Mouse (Mus musculus): ENCODE data around the gene Plcd3. TPM values are rescaled to one million over a fixed set of nuclear protein-coding genes. Genes with fewer than 3 reads are reported as not detected.

Gene Plcd3
- polyA plus RNA-seq (2015; fragmentation: Illumina TruSeq; extraction: RNeasy Lipid Tissue Mini Kit (QIAGEN cat#74804); ENCODE audit: insufficient read depth, low read depth, low replicate concordance): 5.5 TPM

DNA sequence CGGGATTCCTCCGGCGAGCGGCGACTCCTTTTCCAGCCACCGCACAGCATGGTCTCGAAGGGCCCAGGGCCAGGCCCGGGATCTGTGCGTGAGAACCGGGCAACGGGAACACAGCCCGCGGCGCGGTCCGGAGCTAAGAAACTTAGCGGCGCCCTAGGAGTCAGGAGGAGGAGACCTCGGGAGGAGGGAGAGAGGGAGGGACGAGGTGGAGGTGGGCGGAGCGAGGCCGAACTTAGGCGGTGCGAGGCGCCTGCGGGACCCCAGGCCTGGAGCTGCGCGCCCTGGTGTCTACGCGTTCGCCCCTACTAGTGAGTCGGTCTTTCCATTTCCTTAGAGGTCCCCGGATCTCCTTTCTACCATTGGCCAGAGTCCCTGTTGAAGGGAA lies at the start of gene Plcd3, which contains the start of gene Acbd4:
TSS of gene Plcd3 (minus strand) at position 178 of the 385 bp plus-strand sequence.
TSS of gene Acbd4 (plus strand) at position 202 of the 385 bp plus-strand sequence.

DNA sequence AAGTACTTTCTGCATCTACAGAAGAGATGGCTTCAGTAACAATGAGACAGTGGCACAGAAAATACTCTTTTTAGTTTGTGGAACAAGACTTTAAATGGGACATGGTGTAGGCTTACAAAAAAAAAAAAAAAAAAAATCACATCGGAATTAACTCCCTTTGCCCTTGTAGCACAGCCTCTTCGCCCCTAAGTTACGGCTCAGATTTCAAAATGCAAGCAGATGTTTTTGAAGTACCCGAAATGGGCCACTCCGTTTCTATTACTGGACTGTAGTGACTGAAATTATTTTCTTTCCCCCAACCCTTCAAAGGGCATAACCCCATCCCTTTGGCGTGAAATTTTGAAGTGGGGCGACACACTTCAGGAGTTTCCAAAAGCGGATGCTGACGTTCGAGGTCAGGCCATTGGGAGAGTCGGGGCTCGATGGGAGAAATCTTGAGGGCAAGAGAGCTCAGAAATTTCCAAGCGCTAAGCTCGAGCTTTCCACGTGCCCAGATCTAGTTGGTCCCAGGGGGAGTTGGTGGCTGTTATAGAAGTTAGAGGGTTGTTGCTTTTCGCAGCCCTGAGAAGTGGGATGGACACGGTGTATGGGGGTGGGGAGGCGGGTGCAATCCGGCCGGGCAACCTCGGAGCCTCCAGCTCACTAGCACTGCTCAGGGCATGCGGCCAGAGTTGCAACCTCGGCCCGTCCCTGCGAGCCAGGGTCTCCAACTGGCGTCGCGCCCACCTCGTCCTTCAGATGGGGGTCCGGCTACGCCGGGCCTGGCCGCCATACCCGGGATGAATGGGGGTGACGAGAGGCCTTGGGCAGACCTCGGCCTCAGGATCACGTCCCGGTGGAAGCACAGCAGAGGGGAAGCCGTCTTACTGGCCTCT lies 30.5 kb upstream of the Plcd3 start, which contains the start of gene Hexim2:
TSS of gene Hexim2 (plus strand) at position 729 of the 875 bp plus-strand sequence.

GRCm38 (mm10) chr11:103116008-103116818 lies 14.8 kb upstream of the Plcd3 start, which contains the start of gene Hexim1:
Gene Hexim1, plus strand, starts transcription at chr11:103116231.

DNA sequence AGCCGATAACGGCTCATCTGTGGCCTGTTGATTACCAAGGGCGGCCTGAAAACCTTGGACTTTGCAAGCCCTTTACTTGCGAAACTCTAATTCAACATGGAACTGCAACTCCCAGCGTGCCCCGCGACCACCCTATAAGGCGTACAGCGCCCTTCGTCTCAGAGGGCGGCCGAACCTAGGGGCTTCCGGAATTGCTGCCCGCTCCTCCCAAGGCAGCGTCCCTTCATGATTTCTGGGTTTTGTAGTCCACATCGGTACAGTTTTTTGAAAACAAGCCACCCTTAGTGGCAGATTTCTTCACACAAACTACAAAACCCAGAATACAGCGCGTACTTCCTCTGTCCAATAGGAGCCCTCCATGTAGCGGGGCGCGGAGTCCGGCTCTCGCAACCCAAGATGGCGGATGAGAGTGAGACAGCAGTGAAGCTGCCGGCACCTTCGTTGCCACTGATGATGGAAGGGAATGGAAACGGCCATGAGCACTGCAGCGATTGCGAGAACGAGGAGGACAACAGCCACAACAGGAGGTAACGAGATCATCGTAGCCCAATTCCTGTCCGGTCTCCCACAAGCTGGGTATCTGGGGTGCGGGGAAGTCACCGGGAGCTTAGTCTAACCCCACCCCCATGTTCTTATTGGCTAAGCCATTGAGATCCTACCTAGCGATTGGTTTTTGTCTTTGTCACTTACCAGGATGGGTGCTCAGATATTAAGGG lies 73.1 kb downstream of the Plcd3 start, which contains the start of the genes Nmt1 and Dcakd:
TSS of gene Nmt1 (plus strand) at position 15 of the 716 bp plus-strand sequence.
TSS of gene Dcakd (minus strand) at position 158 of the 716 bp plus-strand sequence.

Other genes with a start within 250 kb of the Plcd3 start
- gene Eftud2, start 220.7 kb downstream of the Plcd3 start, polyA plus RNA-seq (2015; fragmentation: Illumina TruSeq; extraction: RNeasy Lipid Tissue Mini Kit (QIAGEN cat#74804); ENCODE audit: insufficient read depth, low read depth, low replicate concordance): 18.6 TPM
- gene Ccdc103, start 220.5 kb downstream of the Plcd3 start, polyA plus RNA-seq (2015; fragmentation: Illumina TruSeq; extraction: RNeasy Lipid Tissue Mini Kit (QIAGEN cat#74804); ENCODE audit: insufficient read depth, low read depth, low replicate concordance): not detected
- not detected for gene Fam187a, start 216.5 kb downstream of the Plcd3 start, polyA plus RNA-seq (2015; fragmentation: Illumina TruSeq; extraction: RNeasy Lipid Tissue Mini Kit (QIAGEN cat#74804); ENCODE audit: insufficient read depth, low read depth, low replicate concordance)
- gene Gfap, start 200.7 kb downstream of the Plcd3 start, polyA plus RNA-seq (2015; fragmentation: Illumina TruSeq; extraction: RNeasy Lipid Tissue Mini Kit (QIAGEN cat#74804); ENCODE audit: insufficient read depth, low read depth, low replicate concordance): not detected
- gene Kif18b, start 176.5 kb downstream of the Plcd3 start, polyA plus RNA-seq (2015; fragmentation: Illumina TruSeq; extraction: RNeasy Lipid Tissue Mini Kit (QIAGEN cat#74804); ENCODE audit: insufficient read depth, low read depth, low replicate concordance): not detected
- not detected for gene C1ql1, start 155.0 kb downstream of the Plcd3 start, polyA plus RNA-seq (2015; fragmentation: Illumina TruSeq; extraction: RNeasy Lipid Tissue Mini Kit (QIAGEN cat#74804); ENCODE audit: insufficient read depth, low read depth, low replicate concordance)
- gene Nmt1, start 73.5 kb downstream of the Plcd3 start, polyA plus RNA-seq (2015; fragmentation: Illumina TruSeq; extraction: RNeasy Lipid Tissue Mini Kit (QIAGEN cat#74804); ENCODE audit: insufficient read depth, low read depth, low replicate concordance): 7.1 TPM
- 9.6 TPM for gene Dcakd, start 73.3 kb downstream of the Plcd3 start, polyA plus RNA-seq (2015; fragmentation: Illumina TruSeq; extraction: RNeasy Lipid Tissue Mini Kit (QIAGEN cat#74804); ENCODE audit: insufficient read depth, low read depth, low replicate concordance)
- 23.8 TPM for gene Acbd4, start within 50 bp of the Plcd3 start, polyA plus RNA-seq (2015; fragmentation: Illumina TruSeq; extraction: RNeasy Lipid Tissue Mini Kit (QIAGEN cat#74804); ENCODE audit: insufficient read depth, low read depth, low replicate concordance)
- 6.8 TPM for gene Hexim1, start 14.6 kb upstream of the Plcd3 start, polyA plus RNA-seq (2015; fragmentation: Illumina TruSeq; extraction: RNeasy Lipid Tissue Mini Kit (QIAGEN cat#74804); ENCODE audit: insufficient read depth, low read depth, low replicate concordance)
- gene Hexim2, start 30.8 kb upstream of the Plcd3 start, polyA plus RNA-seq (2015; fragmentation: Illumina TruSeq; extraction: RNeasy Lipid Tissue Mini Kit (QIAGEN cat#74804); ENCODE audit: insufficient read depth, low read depth, low replicate concordance): 2.3 TPM
- 2.7 TPM for gene Fmnl1, start 69.4 kb upstream of the Plcd3 start, polyA plus RNA-seq (2015; fragmentation: Illumina TruSeq; extraction: RNeasy Lipid Tissue Mini Kit (QIAGEN cat#74804); ENCODE audit: insufficient read depth, low read depth, low replicate concordance)
- 1.8 TPM for gene 1700023F06Rik, start 106.9 kb upstream of the Plcd3 start, polyA plus RNA-seq (2015; fragmentation: Illumina TruSeq; extraction: RNeasy Lipid Tissue Mini Kit (QIAGEN cat#74804); ENCODE audit: insufficient read depth, low read depth, low replicate concordance)
- not detected for gene Spata32, start 116.8 kb upstream of the Plcd3 start, polyA plus RNA-seq (2015; fragmentation: Illumina TruSeq; extraction: RNeasy Lipid Tissue Mini Kit (QIAGEN cat#74804); ENCODE audit: insufficient read depth, low read depth, low replicate concordance)
- 1.4 TPM for gene Map3k14, start 165.8 kb upstream of the Plcd3 start, polyA plus RNA-seq (2015; fragmentation: Illumina TruSeq; extraction: RNeasy Lipid Tissue Mini Kit (QIAGEN cat#74804); ENCODE audit: insufficient read depth, low read depth, low replicate concordance)

All from pancreas, adult 10 weeks (tissue).